Mouse (Mus musculus) testis, adult 2 months (tissue): ENCODE measurements around the gene Fam107b. TPM values are rescaled to one million over a fixed set of nuclear protein-coding genes. Genes with fewer than 3 reads are reported as not detected.
"Not testable (repeated sequence)": the region's sequence is repeated elsewhere in the genome, so short reads cannot be mapped to it uniquely, and the experiment has no call there.

Source experiments
- H3K27ac ChIP-seq: fragments of 200-500 bp; 2 replicates; pipeline ENCODE4 v1.5.1; 2012; ENCODE audit warnings: low read depth, low read length; ENCODE audit not compliant: control insufficient read depth, insufficient read depth
- H3K27me3 ChIP-seq: fragments of 200-500 bp; 2 replicates; pipeline ENCODE4 v1.6.1; 2012; ENCODE audit warnings: mild to moderate bottlenecking, low read length, moderate library complexity; ENCODE audit not compliant: control insufficient read depth, insufficient read depth
- H3K36me3 ChIP-seq: fragments of 200-500 bp; 2 replicates; pipeline ENCODE4 v1.6.1; 2012; ENCODE audit warnings: mild to moderate bottlenecking, low read length; ENCODE audit not compliant: control insufficient read depth, insufficient read depth
- H3K4me1 ChIP-seq: fragments of 200-500 bp; 2 replicates; pipeline ENCODE4 v1.6.1; 2012; ENCODE audit warnings: low read length; ENCODE audit not compliant: control insufficient read depth, insufficient read depth
- H3K4me3 ChIP-seq: fragments of 200-500 bp; 2 replicates; pipeline ENCODE4 v1.5.1; 2012; ENCODE audit warnings: low read depth, mild to moderate bottlenecking, low read length, moderate library complexity, mixed read lengths; ENCODE audit not compliant: control insufficient read depth
- CTCF ChIP-seq: fragments of 200-500 bp; IDR thresholded peaks from 2 replicates; pipeline ENCODE4 v1.5.1; 2012; ENCODE audit warnings: low read depth, mild to moderate bottlenecking, inconsistent platforms, low read length, moderate library complexity; ENCODE audit not compliant: control insufficient read depth, insufficient read depth, insufficient replicate concordance
- POLR2A ChIP-seq: fragments of 200-500 bp; IDR thresholded peaks from 2 replicates; pipeline ENCODE4 v1.6.1; 2012; ENCODE audit warnings: low read depth, mild to moderate bottlenecking, inconsistent platforms, low read length, moderate library complexity; ENCODE audit not compliant: control insufficient read depth
- polyA plus RNA-seq: library from polyadenylated mRNA; depleted of rRNA; stranded (reverse); fragments of >200 nt; gene quantifications from 2 replicates; pipeline ENCODE4 v1.2.3, GENCODE M21; 2012

Gene Fam107b
- polyA plus RNA-seq, 1 experiment: 75.0 TPM

- Histone ChIP-seq H3K4me1 (peaks cover 12% of the 10 kb centered on the region), H3K4me3 (peak overlapping the region; percentile 95), H3K27me3 (no peaks in the 10 kb centered on the region; the same call in 1 of the 2 replicates), H3K27ac (no peak overlapping the region; the same call in 1 of the 2 replicates), H3K36me3 (no peaks in the 10 kb centered on the region; the same call in none of the 2 replicates)
- no peak for TF ChIP-seq CTCF
- no peak for TF ChIP-seq POLR2A
These were observed 144.2 kb downstream of the Fam107b start for GRCm38 (mm10) chr2:3714511-3714910.

- Histone ChIP-seq H3K27ac (no peak overlapping the region), H3K4me3 (peak overlapping the region; percentile 68), H3K4me1 (peaks cover 12% of the 10 kb centered on the region), H3K27me3 (no peaks in the 10 kb centered on the region; the same call in 1 of the 2 replicates), H3K36me3 (no peaks in the 10 kb centered on the region; the same call in none of the 2 replicates)
- no peak for TF ChIP-seq POLR2A
- no peak for TF ChIP-seq CTCF
These were observed 145.1 kb downstream of the Fam107b start for GRCm38 (mm10) chr2:3715424-3715823.

- no peaks in the 10 kb centered on the region for H3K27me3 ChIP-seq
- H3K27ac ChIP-seq: peak overlapping the region; percentile 18; the same call in 1 of the 2 replicates
- TF ChIP-seq CTCF (no peak), POLR2A (peak; percentile 52; the same call in 1 of the 2 replicates)
- no peaks in the 10 kb centered on the region; the same call in none of the 2 replicates for H3K36me3 ChIP-seq
- no peak overlapping the region for H3K4me3 ChIP-seq
- peaks cover 12% of the 10 kb centered on the region for H3K4me1 ChIP-seq
These were observed 147.0 kb downstream of the Fam107b start for GRCm38 (mm10) chr2:3717268-3717667.

- no peak overlapping the region for H3K4me3 ChIP-seq
- peaks cover 9% of the 10 kb centered on the region for H3K4me1 ChIP-seq
- TF ChIP-seq POLR2A (no peak), CTCF (no peak)
- H3K27me3 ChIP-seq: no peaks in the 10 kb centered on the region
- H3K27ac ChIP-seq: no peak overlapping the region; the same call in 1 of the 2 replicates
- H3K36me3 ChIP-seq: no peaks in the 10 kb centered on the region; the same call in none of the 2 replicates
These were observed 147.6 kb downstream of the Fam107b start for GRCm38 (mm10) chr2:3717847-3718246.

GRCm38 (mm10) chr2:3719436-3720121 is 149.3 kb downstream of the Fam107b start:
- not testable (repeated sequence) for H3K4me3 ChIP-seq, H3K27ac ChIP-seq, H3K27me3 ChIP-seq, H3K36me3 ChIP-seq, H3K4me1 ChIP-seq

- TF ChIP-seq CTCF: no peak
- no peak for TF ChIP-seq POLR2A
- Histone ChIP-seq H3K36me3 (no peaks in the 10 kb centered on the region), H3K27ac (no peak overlapping the region), H3K4me3 (no peak overlapping the region), H3K27me3 (no peaks in the 10 kb centered on the region), H3K4me1 (0 out of 2 replicates have a peak, but pooled peaks cover 2% of the 10 kb centered on the region)
These were observed 150.8 kb downstream of the Fam107b start for GRCm38 (mm10) chr2:3721107-3721506.

GRCm38 (mm10) chr2:3721974-3722373 is 151.7 kb downstream of the Fam107b start:
- H3K4me1 ChIP-seq: peaks cover 4% of the 10 kb centered on the region; the same call in 1 of the 2 replicates
- no peak overlapping the region for H3K4me3 ChIP-seq
- no peaks in the 10 kb centered on the region for H3K27me3 ChIP-seq
- H3K27ac ChIP-seq: no peak overlapping the region
- TF ChIP-seq POLR2A (no peak), CTCF (no peak)
- H3K36me3 ChIP-seq: no peaks in the 10 kb centered on the region
